Mouse (Mus musculus): ENCODE measurements around the gene Sppl3.

DNA sequence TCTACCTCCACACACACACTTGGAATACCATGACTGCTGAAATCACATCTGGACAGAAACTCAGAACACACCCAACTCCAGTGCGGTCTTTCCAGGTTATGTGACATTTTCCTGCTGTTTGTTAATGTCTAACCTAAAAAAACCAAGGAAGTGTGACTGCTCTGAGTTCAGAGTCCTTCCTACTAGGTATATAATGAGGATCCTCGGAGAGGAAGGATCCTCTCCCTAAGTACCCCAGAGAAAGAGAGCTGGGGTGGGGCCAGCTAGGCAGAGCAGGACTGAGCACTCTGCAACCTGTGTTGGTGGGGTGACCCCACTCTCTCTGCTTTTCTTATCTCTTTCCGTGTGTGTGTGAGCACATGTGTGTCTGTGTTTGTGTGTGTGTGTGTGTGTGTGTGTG, 136.5 kb downstream of the Sppl3 start:
- no peak for TF ChIP-seq CTCF (IDR thresholded peaks at IDR 0.05; ENCODE audit: low read depth, low read length)
- TF ChIP-seq POLR2A (IDR thresholded peaks at IDR 0.05; ENCODE audit: extremely low read depth, insufficient read depth, low read length), result no peak
